Mouse (Mus musculus) midbrain, postnatal 0 days (tissue): ENCODE data around the gene Nr4a3. TPM values are rescaled to one million over a fixed set of nuclear protein-coding genes. Genes with fewer than 3 reads are reported as not detected.

Source experiments
- ATAC-seq: fragments of 200-750 bp; cut with Nextera tagmentation; 2 replicates; pipeline ENCODE4 v1.8.0; 2017; ENCODE audit warnings: moderate number of reproducible peaks, mild to moderate bottlenecking, moderate TSS enrichment, moderate library complexity; ENCODE audit not compliant: low FRiP score
- DNase-seq: peaks from one replicate; pipeline ENCODE4 v3.0.0-alpha.2; 2015; ENCODE audit warnings: low spot score
- H3K27ac ChIP-seq: fragments of 300-500 bp; sonication (generic); 2 replicates; pipeline ENCODE4 v1.5.1; 2014; ENCODE audit warnings: low read depth, mild to moderate bottlenecking, low read length, mixed read lengths
- H3K27me3 ChIP-seq: fragments of 300-500 bp; sonication (generic); 2 replicates; pipeline ENCODE4 v1.6.1; 2014; ENCODE audit warnings: low read length, control low read depth, mixed read lengths; ENCODE audit not compliant: insufficient read depth
- H3K36me3 ChIP-seq: fragments of 300-500 bp; sonication (generic); 2 replicates; pipeline ENCODE4 v1.6.1; 2014; ENCODE audit warnings: low read length, control low read depth, mixed read lengths; ENCODE audit not compliant: insufficient read depth
- H3K4me1 ChIP-seq: fragments of 300-500 bp; sonication (generic); 2 replicates; pipeline ENCODE4 v1.6.1; 2014; ENCODE audit warnings: mild to moderate bottlenecking, control low read depth, antibody characterized with exemption, low read length, mixed read lengths; ENCODE audit not compliant: insufficient read depth
- H3K4me2 ChIP-seq: fragments of 300-500 bp; sonication (generic); 2 replicates; pipeline ENCODE4 v1.6.1; 2014; ENCODE audit warnings: low read depth, mild to moderate bottlenecking, low read length, mixed read lengths; ENCODE audit not compliant: poor library complexity, severe bottlenecking
- H3K4me3 ChIP-seq: fragments of 300-500 bp; sonication (generic); 2 replicates; pipeline ENCODE4 v1.5.1; 2014; ENCODE audit warnings: low read depth, mild to moderate bottlenecking, low read length, moderate library complexity
- H3K9ac ChIP-seq: fragments of 300-500 bp; sonication (generic); replicated peaks from 2 replicates; pipeline ENCODE4 v1.6.1; 2014; ENCODE audit warnings: mild to moderate bottlenecking, low read length, moderate library complexity, mixed read lengths; ENCODE audit not compliant: poor library complexity, severe bottlenecking
- H3K9me3 ChIP-seq: fragments of 300-500 bp; sonication (generic); 2 replicates; pipeline ENCODE4 v1.6.1; 2016; ENCODE audit warnings: low read length, control low read depth
- CTCF ChIP-seq: IDR thresholded peaks from 2 replicates; pipeline ENCODE4 v1.5.1; 2016; ENCODE audit warnings: antibody characterized with exemption, mild to moderate bottlenecking
- WGBS: fragments of 180-500 bp; shearing (Covaris S2); extraction: QIAGEN DNeasy Blood & Tissue Kit; methylation state at CpG from one replicate; pipeline ENCODE4 v1.1.7; 2014; 5-methylcytosine and 5-hydroxymethylcytosine counted together
- polyA plus RNA-seq: library from polyadenylated mRNA; unstranded; fragments of >200 nt; fragmentation: Nextera tagmentation; extraction: Ambion mirVana; gene quantifications from 2 replicates; pipeline ENCODE4 v1.2.1, GENCODE M21; 2015
- total RNA-seq: library from RNA; depleted of rRNA; stranded (reverse); fragments of >200 nt; gene quantifications from 2 replicates; pipeline ENCODE4 v1.2.3, GENCODE M21; 2014; rRNA removed

Nr4a3 gene
- total and polyA plus RNA-seq, 2 experiments from 2014 or later = 0.95 to 3.2 TPM

DNA sequence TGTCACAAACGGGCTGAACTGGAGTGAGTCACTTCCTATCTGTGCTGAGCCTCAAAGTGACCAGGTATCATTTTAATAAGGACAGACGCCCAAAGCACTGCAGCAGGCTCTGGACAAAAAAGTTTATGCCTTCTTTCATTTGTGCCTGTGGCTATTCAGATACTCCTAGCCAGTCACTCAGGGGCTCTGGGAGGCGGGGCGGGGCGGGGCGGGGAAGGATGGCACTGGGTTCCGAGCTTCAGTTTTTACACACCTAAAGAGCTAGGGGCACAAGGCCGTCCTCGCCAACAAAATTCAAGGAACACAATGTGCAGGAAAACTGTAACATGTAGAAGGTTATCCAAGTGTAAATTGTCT lies 79.4 kb downstream of the Nr4a3 start:
- Histone ChIP-seq H3K4me2 (peak overlapping the region; percentile 89), H3K4me1 (no peaks in the 10 kb centered on the region; the same call in 1 of the 2 replicates), H3K36me3 (no peaks in the 10 kb centered on the region), H3K4me3 (peak overlapping the region; percentile 86), H3K9me3 (no peaks in the 10 kb centered on the region), H3K27me3 (no peaks in the 10 kb centered on the region; the same call in 1 of the 2 replicates), H3K27ac (no peak overlapping the region), H3K9ac (0 out of 2 replicates have a peak overlapping the region, but pooled peaks have one; percentile 88)
- TF ChIP-seq CTCF = no peak
- WGBS = 6% methylated on average over 9 of the region's 9 CpGs
- ATAC-seq (peak; percentile 81), DNase-seq (no peak)

DNA sequence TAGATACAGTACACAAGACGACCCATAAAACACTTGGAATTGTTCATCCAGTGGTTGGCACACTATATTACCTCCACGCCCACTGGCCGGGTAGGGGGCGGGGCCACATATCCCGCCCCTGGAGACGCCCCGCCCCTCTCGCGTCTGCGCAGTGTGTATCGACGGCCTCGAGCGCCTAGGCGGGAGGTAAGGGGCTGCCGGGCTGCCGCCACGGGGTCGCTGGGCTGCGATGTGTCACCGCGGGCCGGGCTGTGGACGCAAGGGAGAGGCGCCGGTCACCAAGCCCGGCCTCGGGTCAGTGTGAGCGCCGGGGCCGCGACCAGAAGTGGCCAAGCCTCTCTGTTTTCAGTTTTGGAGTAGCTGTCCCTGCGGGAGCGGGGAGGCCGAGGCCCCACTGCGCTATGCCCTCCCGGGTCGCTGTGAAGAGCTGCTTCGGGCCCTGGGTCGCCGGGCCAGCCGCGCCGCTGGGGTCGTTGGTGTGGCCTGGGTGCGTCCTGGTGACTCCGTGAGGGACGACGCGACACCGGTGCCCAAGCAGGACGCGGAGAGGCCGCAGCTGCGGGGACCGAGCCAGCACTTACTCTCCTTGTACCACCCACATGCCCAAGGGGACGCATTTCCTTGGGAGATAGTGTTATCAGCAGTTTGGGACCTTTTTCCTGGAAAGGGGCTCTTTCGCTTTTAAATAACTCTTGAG lies 80.0 kb downstream of the Nr4a3 start, which contains the start of gene Stx17:
TSS of gene Stx17 (plus strand) at position 143 of the 697 bp plus-strand sequence.
- H3K4me3 ChIP-seq = peak within 1 kb of the TSS; percentile 86
- peak; percentile 88 for DNase-seq
- 1% methylated on average over 57 of the region's 58 CpGs for WGBS

DNA sequence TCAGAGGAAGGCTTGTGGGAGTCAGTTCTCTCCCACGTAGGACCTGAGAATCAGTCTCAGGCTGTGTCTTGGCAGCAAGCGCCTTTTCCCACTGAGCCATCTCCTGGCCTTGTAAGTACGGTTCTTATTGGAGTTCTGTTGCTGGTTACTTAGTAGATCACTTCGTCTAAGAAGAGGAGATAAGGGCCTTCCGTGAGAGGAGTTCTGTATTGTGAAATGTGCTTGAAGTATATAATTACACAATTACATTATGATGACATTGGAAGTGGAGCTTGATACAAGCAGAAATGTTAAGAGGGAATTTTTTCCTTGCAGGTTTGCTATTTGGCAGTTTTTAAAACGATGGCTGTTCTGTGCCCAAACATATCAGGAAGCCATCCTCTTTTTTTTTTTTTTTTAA lies 85.4 kb downstream of the Nr4a3 start:
- ATAC-seq = no peak
- Histone ChIP-seq H3K4me3 (no peak overlapping the region), H3K9me3 (no peaks in the 10 kb centered on the region), H3K9ac (no peak overlapping the region), H3K4me1 (no peaks in the 10 kb centered on the region; the same call in 1 of the 2 replicates), H3K27ac (no peak overlapping the region), H3K4me2 (no peak overlapping the region), H3K27me3 (no peaks in the 10 kb centered on the region), H3K36me3 (peaks cover 9% of the 10 kb centered on the region; the same call in 1 of the 2 replicates)
- no peak for DNase-seq
- 85% methylated on average over 6 of the region's 6 CpGs for WGBS
- TF ChIP-seq CTCF = no peak

More for the DNA sequence above, 80.0 kb downstream of the Nr4a3 start, which contains the start of gene Stx17:
- H3K9ac ChIP-seq = peak within 1 kb of the TSS; percentile 88
- H3K27ac ChIP-seq = peak within 1 kb of the TSS; percentile 48; the same call in 1 of the 2 replicates
- ATAC-seq = peak; percentile 99
- 0 out of 2 replicates have a peak, but pooled peaks have one; percentile 3 for TF ChIP-seq CTCF
- H3K36me3 ChIP-seq = no peaks in the 10 kb centered on the region
- no peaks in the 10 kb centered on the region; the same call in 1 of the 2 replicates for H3K4me1 ChIP-seq
- H3K27me3 ChIP-seq = no peaks in the 10 kb centered on the region; the same call in 1 of the 2 replicates
- no peaks in the 10 kb centered on the region for H3K9me3 ChIP-seq
- H3K4me2 ChIP-seq = peak within 1 kb of the TSS; percentile 89

DNA sequence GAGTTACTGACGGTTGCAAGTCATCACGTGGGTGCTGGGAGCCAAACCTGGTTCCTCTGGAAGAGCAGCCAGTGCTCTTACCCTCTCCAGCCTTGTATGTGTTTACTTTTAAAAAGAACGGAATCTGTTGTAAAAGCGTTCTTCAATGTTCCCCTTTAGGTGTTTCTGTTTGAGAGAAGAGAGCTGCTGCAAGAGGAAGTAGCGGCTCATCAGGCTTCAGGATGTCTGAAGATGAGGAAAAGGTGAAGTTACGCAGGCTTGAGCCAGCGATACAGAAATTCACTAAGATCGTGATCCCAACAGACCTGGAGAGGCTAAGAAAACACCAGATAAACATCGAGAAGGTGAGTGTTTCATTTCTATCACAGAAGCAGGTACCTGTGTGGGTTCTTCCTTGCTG lies 86.7 kb downstream of the Nr4a3 start:
- TF ChIP-seq CTCF = no peak
- ATAC-seq (no peak), DNase-seq (no peak)
- no peak overlapping the region for H3K27ac ChIP-seq
- WGBS = 95% methylated on average over 9 of the region's 9 CpGs
- no peaks in the 10 kb centered on the region for H3K9me3 ChIP-seq
- H3K36me3 ChIP-seq = peaks cover 9% of the 10 kb centered on the region; the same call in 1 of the 2 replicates
- H3K4me1 ChIP-seq = no peaks in the 10 kb centered on the region
- no peak overlapping the region for H3K4me2 ChIP-seq
- H3K27me3 ChIP-seq = no peaks in the 10 kb centered on the region
- no peak overlapping the region for H3K9ac ChIP-seq
- no peak overlapping the region for H3K4me3 ChIP-seq

DNA sequence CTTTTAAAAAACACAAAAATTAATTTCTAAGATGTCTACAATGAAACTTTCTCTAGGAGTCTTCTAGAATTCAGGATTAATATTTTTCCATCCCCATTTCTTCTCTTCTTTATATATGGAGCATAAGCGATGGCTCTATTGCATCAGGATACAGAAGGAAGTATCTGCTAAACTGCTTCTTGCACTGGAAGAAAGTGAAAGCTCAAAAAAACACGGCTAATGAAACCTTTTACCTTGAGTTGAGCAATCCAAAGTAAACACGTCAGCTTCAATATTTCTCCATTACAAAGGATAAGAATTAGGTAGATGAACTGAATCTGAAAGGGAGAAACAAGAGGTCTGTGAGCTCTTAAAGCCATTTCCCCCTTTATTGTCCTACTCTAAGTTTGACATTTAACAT lies 87.8 kb downstream of the Nr4a3 start:
- Histone ChIP-seq H3K9ac (no peak overlapping the region), H3K36me3 (peaks cover 9% of the 10 kb centered on the region; the same call in 1 of the 2 replicates), H3K27me3 (no peaks in the 10 kb centered on the region), H3K27ac (no peak overlapping the region), H3K4me2 (no peak overlapping the region), H3K9me3 (no peaks in the 10 kb centered on the region), H3K4me1 (no peaks in the 10 kb centered on the region), H3K4me3 (no peak overlapping the region)
- DNase-seq = no peak
- no peak for ATAC-seq
- WGBS = 91% methylated on average over 3 of the region's 3 CpGs
- TF ChIP-seq CTCF = no peak

Other genes with a start within 250 kb of the Nr4a3 start
- 24.6 and 33.9 TPM in 2 replicates for gene Stx17, start 79.8 kb downstream of the Nr4a3 start, total RNA-seq
- 26.8 and 27.8 TPM in 2 replicates for gene Stx17, start 79.8 kb downstream of the Nr4a3 start, polyA plus RNA-seq
- gene Erp44, start 234.4 kb downstream of the Nr4a3 start, total RNA-seq = 21.8 and 23.4 TPM in 2 replicates
- gene Erp44, start 234.4 kb downstream of the Nr4a3 start, polyA plus RNA-seq = 46.5 and 49.8 TPM in 2 replicates
- gene Invs, start 234.6 kb downstream of the Nr4a3 start, total RNA-seq = 6.0 and 7.5 TPM in 2 replicates
- gene Invs, start 234.6 kb downstream of the Nr4a3 start, polyA plus RNA-seq = 3.4 and 3.5 TPM in 2 replicates